Mouse (Mus musculus) intestine, embryonic 14.5 days (tissue): ENCODE measurements at regions not wholly inside any gene's neighbourhood (a gene's known extent, or its start where the extent isn't known, plus 50 kb on each side); places are given as distances from the start of the nearest gene placed in this dataset.
A peak's percentile ranks its signal among the peaks of the same experiment; 100 is the strongest.
"Not testable (repeated sequence)": the region's sequence is repeated elsewhere in the genome, so short reads cannot be mapped to it uniquely, and the experiment has no call there.

Source experiments
- ATAC-seq: fragments of 200-750 bp; cut with Nextera tagmentation; replicated peaks from 2 replicates; pipeline ENCODE4 v1.8.0; 2017; ENCODE audit warnings: low read depth, moderate number of reproducible peaks, moderate TSS enrichment, moderate library complexity; ENCODE audit not compliant: low FRiP score, low TSS enrichment
- DNase-seq: peaks from one replicate; pipeline ENCODE4 v3.0.0-alpha.2; 2018; ENCODE audit warnings: low spot score
- H3K27ac ChIP-seq: fragments of 300-500 bp; sonication (generic); 2 replicates; pipeline ENCODE4 v1.5.1; 2014; ENCODE audit warnings: low read depth, mild to moderate bottlenecking, control low read depth
- H3K27me3 ChIP-seq: fragments of 300-500 bp; sonication (generic); replicated peaks from 2 replicates; pipeline ENCODE4 v1.6.1; 2014; ENCODE audit warnings: low read length, control low read depth; ENCODE audit not compliant: control insufficient read depth, insufficient read depth
- H3K36me3 ChIP-seq: fragments of 300-500 bp; sonication (generic); 2 replicates; pipeline ENCODE4 v1.6.1; 2014; ENCODE audit warnings: low read length, control low read depth; ENCODE audit not compliant: control insufficient read depth, insufficient read depth
- H3K4me1 ChIP-seq: fragments of 300-500 bp; sonication (generic); replicated peaks from 2 replicates; pipeline ENCODE4 v1.6.1; 2014; ENCODE audit warnings: low read length, control low read depth, mixed read lengths; ENCODE audit not compliant: control insufficient read depth, insufficient read depth
- H3K4me2 ChIP-seq: fragments of 300-500 bp; sonication (generic); 2 replicates; pipeline ENCODE4 v1.6.1; 2014; ENCODE audit warnings: low read length
- H3K4me3 ChIP-seq: fragments of 300-500 bp; sonication (generic); 2 replicates; pipeline ENCODE4 v1.5.1; 2014; ENCODE audit warnings: low read depth, low read length, control low read depth, mixed read lengths
- H3K9ac ChIP-seq: fragments of 300-500 bp; sonication (generic); 2 replicates; pipeline ENCODE4 v1.6.1; 2014; ENCODE audit warnings: mild to moderate bottlenecking, low read length
- H3K9me3 ChIP-seq: fragments of 300-500 bp; sonication (generic); 2 replicates; pipeline ENCODE4 v1.6.1; 2016; ENCODE audit warnings: low read length, control low read depth; ENCODE audit not compliant: control insufficient read depth
- WGBS: fragments of 180-500 bp; shearing (Covaris S2); extraction: QIAGEN DNeasy Blood & Tissue Kit; methylation state at CpG from one replicate; pipeline ENCODE4 v1.1.7; 2014; 5-methylcytosine and 5-hydroxymethylcytosine counted together

GRCm38 (mm10) chr10:119087071-119087665 is 152.7 kb downstream of the Cand1 start:
- no peaks in the 10 kb centered on the region for H3K36me3 ChIP-seq
- H3K4me2 ChIP-seq = no peak overlapping the region
- no peak for ATAC-seq
- H3K9me3 ChIP-seq = no peaks in the 10 kb centered on the region
- no peaks in the 10 kb centered on the region for H3K27me3 ChIP-seq
- H3K9ac ChIP-seq = no peak overlapping the region
- no peak overlapping the region for H3K4me3 ChIP-seq
- WGBS = 83% methylated on average over 5 of the region's 5 CpGs
- DNase-seq = no peak
- H3K27ac ChIP-seq = no peak overlapping the region
- no peaks in the 10 kb centered on the region for H3K4me1 ChIP-seq

- H3K36me3 ChIP-seq = no peaks in the 10 kb centered on the region
Measured at GRCm38 (mm10) chr10:119086450-119086849, 153.4 kb downstream of the Cand1 start.

GRCm38 (mm10) chr10:119083431-119083830 is 156.4 kb downstream of the Cand1 start:
- ATAC-seq = no peak
- 78% methylated on average over 4 of the region's 4 CpGs for WGBS
- H3K4me1 ChIP-seq = 0 out of 2 replicates have a peak, but pooled peaks cover 3% of the 10 kb centered on the region
- H3K4me3 ChIP-seq = no peak overlapping the region
- H3K36me3 ChIP-seq = no peaks in the 10 kb centered on the region
- no peaks in the 10 kb centered on the region for H3K27me3 ChIP-seq
- no peak for DNase-seq
- H3K4me2 ChIP-seq = no peak overlapping the region
- H3K9me3 ChIP-seq = no peaks in the 10 kb centered on the region
- no peak overlapping the region for H3K27ac ChIP-seq
- H3K9ac ChIP-seq = no peak overlapping the region

More at GRCm38 (mm10) chr10:119086450-119086849, 153.4 kb downstream of the Cand1 start:
- Histone ChIP-seq H3K27me3 (no peaks in the 10 kb centered on the region), H3K4me1 (no peaks in the 10 kb centered on the region), H3K4me3 (no peak overlapping the region), H3K9ac (no peak overlapping the region), H3K27ac (no peak overlapping the region), H3K4me2 (no peak overlapping the region), H3K9me3 (no peaks in the 10 kb centered on the region)
- no peak for ATAC-seq
- 47% methylated on average over 5 of the region's 5 CpGs for WGBS
- no peak for DNase-seq

- no peaks in the 10 kb centered on the region for H3K27me3 ChIP-seq
- no peak overlapping the region for H3K9ac ChIP-seq
- H3K36me3 ChIP-seq = no peaks in the 10 kb centered on the region
- H3K9me3 ChIP-seq = no peaks in the 10 kb centered on the region
- H3K4me3 ChIP-seq = no peak overlapping the region
- no peak overlapping the region for H3K4me2 ChIP-seq
- ATAC-seq (no peak), DNase-seq (no peak)
- no peak overlapping the region for H3K27ac ChIP-seq
- 81% methylated on average over 2 of the region's 2 CpGs for WGBS
- H3K4me1 ChIP-seq = 0 out of 2 replicates have a peak, but pooled peaks cover 3% of the 10 kb centered on the region
Measured at GRCm38 (mm10) chr10:119082861-119083260, 157.0 kb downstream of the Cand1 start.

GRCm38 (mm10) chr10:119081766-119082165 is 158.1 kb downstream of the Cand1 start:
- not testable (repeated sequence) for H3K9ac ChIP-seq, H3K4me1 ChIP-seq, H3K27ac ChIP-seq, H3K36me3 ChIP-seq, H3K27me3 ChIP-seq, H3K4me2 ChIP-seq, ATAC-seq, DNase-seq, H3K9me3 ChIP-seq, H3K4me3 ChIP-seq
- WGBS = 72% methylated on average over 3 of the region's 3 CpGs

- Histone ChIP-seq H3K27ac (peak overlapping the region; percentile 20; the same call in 1 of the 2 replicates), H3K4me3 (no peak overlapping the region)
- no peak for ATAC-seq
Measured at GRCm38 (mm10) chr10:119076100-119076566, 163.7 kb downstream of the Cand1 start.

GRCm38 (mm10) chr10:119074887-119075286 is 165.0 kb downstream of the Cand1 start:
- H3K27me3 ChIP-seq = no peaks in the 10 kb centered on the region
- no peaks in the 10 kb centered on the region for H3K36me3 ChIP-seq
- DNase-seq (no peak), ATAC-seq (no peak)
- 46% methylated on average over 15 of the region's 15 CpGs for WGBS
- H3K4me2 ChIP-seq = peak overlapping the region; percentile 31
- no peak overlapping the region for H3K27ac ChIP-seq
- no peak overlapping the region for H3K9ac ChIP-seq
- H3K9me3 ChIP-seq = no peaks in the 10 kb centered on the region
- peaks cover 18% of the 10 kb centered on the region for H3K4me1 ChIP-seq
- H3K4me3 ChIP-seq = no peak overlapping the region

More at GRCm38 (mm10) chr10:119076100-119076566, 163.7 kb downstream of the Cand1 start:
- H3K9ac ChIP-seq = no peak overlapping the region
- H3K4me1 ChIP-seq = peaks cover 18% of the 10 kb centered on the region
- H3K27me3 ChIP-seq = no peaks in the 10 kb centered on the region
- H3K9me3 ChIP-seq = no peaks in the 10 kb centered on the region
- DNase-seq = peak; percentile 66
- WGBS = 2% methylated on average over 12 of the region's 12 CpGs
- no peaks in the 10 kb centered on the region for H3K36me3 ChIP-seq
- peak overlapping the region; percentile 31 for H3K4me2 ChIP-seq

- Histone ChIP-seq H3K36me3 (no peaks in the 10 kb centered on the region), H3K27me3 (no peaks in the 10 kb centered on the region), H3K4me3 (no peak overlapping the region), H3K27ac (no peak overlapping the region), H3K9ac (no peak overlapping the region), H3K4me2 (no peak overlapping the region), H3K4me1 (peaks cover 19% of the 10 kb centered on the region), H3K9me3 (no peaks in the 10 kb centered on the region)
- no peak for ATAC-seq
- WGBS = 90% methylated on average over 3 of the region's 3 CpGs
- no peak for DNase-seq
Measured at GRCm38 (mm10) chr10:119073991-119074390, 165.9 kb downstream of the Cand1 start.

- Histone ChIP-seq H3K4me2 (peak overlapping the region; percentile 13; the same call in 1 of the 2 replicates), H3K9me3 (no peaks in the 10 kb centered on the region), H3K9ac (no peak overlapping the region), H3K27me3 (no peaks in the 10 kb centered on the region), H3K4me1 (peaks cover 7% of the 10 kb centered on the region), H3K4me3 (no peak overlapping the region), H3K27ac (no peak overlapping the region), H3K36me3 (no peaks in the 10 kb centered on the region)
- DNase-seq (peak; percentile 74), ATAC-seq (peak; percentile 67)
- 36% methylated on average over 11 of the region's 11 CpGs for WGBS
Measured at GRCm38 (mm10) chr10:119069410-119069809, 170.4 kb downstream of the Cand1 start.
